Mouse (Mus musculus) testis, postnatal 10 days (tissue): ENCODE results near the gene Fgf4.
A peak's percentile ranks its signal among the peaks of the same experiment; 100 is the strongest.
"Not testable (repeated sequence)": the region's sequence is repeated elsewhere in the genome, so short reads cannot be mapped to it uniquely, and the experiment has no call there.

Source experiments
- DNase-seq: peaks from one replicate; pipeline ENCODE4 v3.0.0; 2021; ENCODE audit warnings: low spot score

The Fgf4 gene

GRCm38 (mm10) chr7:144867161-144867560 lies 20.0 kb downstream of the Fgf4 start:
- no peak for DNase-seq

GRCm38 (mm10) chr7:144867602-144868001 lies 20.4 kb downstream of the Fgf4 start:
- DNase-seq: no peak

- no peak for DNase-seq
Observed at GRCm38 (mm10) chr7:144872420-144872819, 25.3 kb downstream of the Fgf4 start.

GRCm38 (mm10) chr7:144873160-144873559 lies 26.0 kb downstream of the Fgf4 start:
- no peak for DNase-seq

- DNase-seq: no peak
Observed at GRCm38 (mm10) chr7:144874226-144874625, 27.1 kb downstream of the Fgf4 start.

- no peak for DNase-seq
Observed at GRCm38 (mm10) chr7:144878401-144878800, 31.2 kb downstream of the Fgf4 start.

GRCm38 (mm10) chr7:144883106-144883505 lies 35.9 kb downstream of the Fgf4 start:
- no peak for DNase-seq

- no peak for DNase-seq
Observed at GRCm38 (mm10) chr7:144887672-144888071, 40.5 kb downstream of the Fgf4 start.

GRCm38 (mm10) chr7:144888564-144889299 lies 41.6 kb downstream of the Fgf4 start:
- peak; percentile 56 for DNase-seq

GRCm38 (mm10) chr7:144890661-144891060 lies 43.5 kb downstream of the Fgf4 start:
- DNase-seq: not testable (repeated sequence)

- DNase-seq: no peak
Observed at GRCm38 (mm10) chr7:144891863-144892262, 44.7 kb downstream of the Fgf4 start.

- DNase-seq: no peak
Observed at GRCm38 (mm10) chr7:144892322-144892721, 45.2 kb downstream of the Fgf4 start.

GRCm38 (mm10) chr7:144894191-144894590 lies 47.0 kb downstream of the Fgf4 start:
- DNase-seq: peak; percentile 73

- no peak for DNase-seq
Observed at GRCm38 (mm10) chr7:144894706-144895105, 47.5 kb downstream of the Fgf4 start.

- peak; percentile 85 for DNase-seq
Observed at GRCm38 (mm10) chr7:144895305-144896111, 48.3 kb downstream of the Fgf4 start.

- peak; percentile 63 for DNase-seq
Observed at GRCm38 (mm10) chr7:144896294-144897218, 49.4 kb downstream of the Fgf4 start, which contains the start of gene Fgf15. Fgf15 (plus strand) TSS chr7:144896531.

GRCm38 (mm10) chr7:144898506-144898905 lies 51.3 kb downstream of the Fgf4 start:
- DNase-seq: no peak

GRCm38 (mm10) chr7:144905514-144905913 lies 58.3 kb downstream of the Fgf4 start:
- not testable (repeated sequence) for DNase-seq

GRCm38 (mm10) chr7:144906708-144907397 lies 59.7 kb downstream of the Fgf4 start:
- DNase-seq: peak; percentile 86

- no peak for DNase-seq
Observed at GRCm38 (mm10) chr7:144907793-144908192, 60.6 kb downstream of the Fgf4 start.

GRCm38 (mm10) chr7:144908705-144909104 lies 61.5 kb downstream of the Fgf4 start:
- DNase-seq: no peak
